Mouse (Mus musculus) forebrain, embryonic 15.5 days (tissue): ENCODE data around the gene Mcm9. TPM values are rescaled to one million over a fixed set of nuclear protein-coding genes. Genes with fewer than 3 reads are reported as not detected.
"Not testable (repeated sequence)": the region's sequence is repeated elsewhere in the genome, so short reads cannot be mapped to it uniquely, and the experiment has no call there.

Experiments
- ATAC-seq: fragments of 200-750 bp; cut with Nextera tagmentation; replicated peaks from 2 replicates; pipeline ENCODE4 v1.8.0; 2017; ENCODE audit warnings: mild to moderate bottlenecking, moderate TSS enrichment, moderate library complexity
- H3K27ac ChIP-seq: fragments of 300-500 bp; sonication (generic); replicated peaks from 2 replicates; pipeline ENCODE4 v1.5.1; 2015; ENCODE audit warnings: mild to moderate bottlenecking, inconsistent platforms
- H3K27me3 ChIP-seq: fragments of 300-500 bp; sonication (generic); 2 replicates; pipeline ENCODE4 v1.6.1; 2015; ENCODE audit warnings: inconsistent platforms
- H3K36me3 ChIP-seq: fragments of 300-500 bp; sonication (generic); 2 replicates; pipeline ENCODE4 v1.6.1; 2015; ENCODE audit warnings: mild to moderate bottlenecking, inconsistent platforms
- H3K4me1 ChIP-seq: fragments of 300-500 bp; sonication (generic); 2 replicates; pipeline ENCODE4 v1.6.1; 2015; ENCODE audit warnings: inconsistent platforms
- H3K4me2 ChIP-seq: fragments of 300-500 bp; sonication (generic); replicated peaks from 2 replicates; pipeline ENCODE4 v1.6.1; 2015; ENCODE audit warnings: mild to moderate bottlenecking, inconsistent platforms
- H3K4me3 ChIP-seq: fragments of 300-500 bp; sonication (generic); 2 replicates; pipeline ENCODE4 v1.5.1; 2015; ENCODE audit warnings: mild to moderate bottlenecking, inconsistent platforms
- H3K9ac ChIP-seq: fragments of 300-500 bp; sonication (generic); replicated peaks from 2 replicates; pipeline ENCODE4 v1.6.1; 2015; ENCODE audit warnings: mild to moderate bottlenecking, inconsistent platforms
- H3K9me3 ChIP-seq: fragments of 300-500 bp; sonication (generic); 2 replicates; pipeline ENCODE4 v1.6.1; 2016; ENCODE audit warnings: inconsistent platforms
- WGBS: fragments of 180-500 bp; shearing (Covaris S2); methylation state at CpG from one replicate; pipeline ENCODE4 v1.1.7; 2015; ENCODE audit warnings: mixed read lengths; 5-methylcytosine and 5-hydroxymethylcytosine counted together
- polyA plus RNA-seq: library from polyadenylated mRNA; unstranded; fragments of >200 nt; fragmentation: Nextera tagmentation; extraction: Ambion mirVana; gene quantifications from 2 replicates; pipeline ENCODE4 v1.2.1, GENCODE M21; 2015

Mcm9 gene
- polyA plus RNA-seq, 1 experiment from 2014 or later: 10.2 TPM

DNA sequence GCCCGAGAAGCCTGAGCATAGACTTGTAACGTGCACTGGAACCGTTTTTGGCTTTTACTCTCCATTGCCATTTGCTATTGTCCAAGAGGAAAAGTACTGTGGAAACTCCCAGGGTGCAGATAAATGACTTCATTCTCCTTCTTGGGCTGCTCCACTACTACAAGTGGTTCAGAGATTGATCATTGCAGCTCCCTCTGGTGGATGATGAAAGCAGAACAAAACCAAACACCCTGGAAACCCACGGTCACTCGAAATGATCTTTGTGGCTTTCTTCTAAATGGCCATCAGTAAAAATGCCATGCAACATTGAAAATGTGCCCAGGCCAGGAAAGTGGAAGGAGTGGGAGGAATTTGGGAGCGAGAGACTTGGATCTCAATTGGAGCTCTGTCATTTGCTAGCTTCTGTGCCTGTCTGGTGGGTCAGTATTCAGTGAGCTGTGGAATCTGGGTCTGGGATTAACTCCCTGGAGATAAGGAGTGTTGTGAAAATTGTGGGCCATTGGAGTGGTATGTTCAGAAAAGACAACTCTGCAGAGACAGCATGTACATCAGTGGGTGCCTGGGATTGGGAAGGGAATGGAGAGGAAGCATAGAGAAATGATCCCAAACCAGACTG is 121.0 kb downstream of the Mcm9 start:
- no peak overlapping the region for H3K4me3 ChIP-seq
- no peak overlapping the region for H3K27ac ChIP-seq
- H3K9me3 ChIP-seq: no peaks in the 10 kb centered on the region
- 25% methylated on average over 6 of the region's 6 CpGs for WGBS
- H3K9ac ChIP-seq: no peak overlapping the region
- no peaks in the 10 kb centered on the region for H3K27me3 ChIP-seq
- ATAC-seq: peak; percentile 78
- no peaks in the 10 kb centered on the region for H3K4me1 ChIP-seq
- no peaks in the 10 kb centered on the region for H3K36me3 ChIP-seq
- H3K4me2 ChIP-seq: no peak overlapping the region

DNA sequence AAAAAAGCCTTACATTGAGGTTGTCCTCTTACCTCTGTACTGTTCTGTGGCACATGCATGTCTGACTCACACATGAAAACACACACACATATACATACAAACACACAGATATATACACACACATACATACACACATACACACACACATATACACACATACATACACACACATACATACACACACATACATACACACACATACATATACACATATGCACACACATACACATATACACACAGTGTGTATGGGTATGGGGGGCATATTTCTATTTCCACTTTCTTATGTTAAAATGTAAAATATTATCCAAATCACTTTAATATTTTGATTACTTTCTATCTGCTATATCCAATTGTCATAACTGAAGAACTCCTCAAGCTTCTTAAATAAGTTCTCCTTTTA is 121.6 kb downstream of the Mcm9 start:
- H3K9ac ChIP-seq: no peak overlapping the region
- H3K27ac ChIP-seq: no peak overlapping the region
- H3K36me3 ChIP-seq: no peaks in the 10 kb centered on the region
- no peak overlapping the region for H3K4me2 ChIP-seq
- peaks cover under 1% of the 10 kb centered on the region for H3K4me1 ChIP-seq
- no peak overlapping the region for H3K4me3 ChIP-seq
- no peaks in the 10 kb centered on the region for H3K27me3 ChIP-seq
- ATAC-seq: no peak
- H3K9me3 ChIP-seq: no peaks in the 10 kb centered on the region

DNA sequence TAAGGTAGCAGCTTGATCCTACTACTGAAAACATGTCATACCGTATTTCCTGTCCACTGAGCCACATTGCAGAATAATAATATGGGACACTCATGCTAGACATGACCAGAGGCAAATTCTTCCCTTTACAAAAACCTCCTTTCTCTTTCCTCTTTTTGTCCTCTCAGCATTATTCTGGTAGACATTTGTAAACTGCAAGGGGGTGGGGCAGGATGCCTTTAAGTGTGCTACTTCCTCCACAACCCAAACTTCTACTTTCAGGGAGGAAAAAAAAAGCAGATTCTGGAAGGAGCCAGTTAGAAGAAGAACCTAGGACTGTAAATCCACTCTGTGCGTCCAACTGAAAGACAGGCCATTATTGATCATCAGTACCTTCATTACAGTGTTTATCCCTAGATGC is 124.7 kb downstream of the Mcm9 start:
- Histone ChIP-seq H3K4me1 (peaks cover 11% of the 10 kb centered on the region), H3K4me2 (no peak overlapping the region), H3K27me3 (no peaks in the 10 kb centered on the region), H3K9me3 (no peaks in the 10 kb centered on the region), H3K4me3 (no peak overlapping the region), H3K27ac (no peak overlapping the region), H3K9ac (no peak overlapping the region), H3K36me3 (no peaks in the 10 kb centered on the region)
- no peak for ATAC-seq
- WGBS: 71% methylated on average over 2 of the region's 2 CpGs

DNA sequence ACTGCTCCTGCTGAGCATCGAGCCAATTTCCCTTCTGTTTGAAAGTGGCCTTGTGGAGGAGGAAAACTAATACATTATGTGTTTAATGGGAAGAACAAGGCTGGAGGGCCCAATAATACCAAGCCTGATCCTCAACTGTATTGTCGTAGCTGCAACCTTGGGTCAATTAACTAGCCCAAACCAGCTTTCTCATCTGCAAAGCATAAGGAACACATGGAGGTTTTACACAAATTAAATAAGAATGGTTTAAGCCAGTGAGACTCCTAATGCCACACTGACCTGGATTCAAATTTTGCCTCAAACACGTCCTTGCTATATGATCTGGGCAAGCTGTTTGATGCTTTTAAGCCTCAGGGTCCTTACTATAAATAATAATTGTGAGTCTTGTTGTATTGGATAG is 125.2 kb downstream of the Mcm9 start:
- H3K4me1 ChIP-seq: peaks cover 11% of the 10 kb centered on the region
- H3K9me3 ChIP-seq: no peaks in the 10 kb centered on the region
- no peak overlapping the region for H3K27ac ChIP-seq
- H3K9ac ChIP-seq: no peak overlapping the region
- H3K4me2 ChIP-seq: no peak overlapping the region
- H3K27me3 ChIP-seq: no peaks in the 10 kb centered on the region
- WGBS: 55% methylated on average over 3 of the region's 3 CpGs
- no peak for ATAC-seq
- H3K4me3 ChIP-seq: no peak overlapping the region
- H3K36me3 ChIP-seq: no peaks in the 10 kb centered on the region

DNA sequence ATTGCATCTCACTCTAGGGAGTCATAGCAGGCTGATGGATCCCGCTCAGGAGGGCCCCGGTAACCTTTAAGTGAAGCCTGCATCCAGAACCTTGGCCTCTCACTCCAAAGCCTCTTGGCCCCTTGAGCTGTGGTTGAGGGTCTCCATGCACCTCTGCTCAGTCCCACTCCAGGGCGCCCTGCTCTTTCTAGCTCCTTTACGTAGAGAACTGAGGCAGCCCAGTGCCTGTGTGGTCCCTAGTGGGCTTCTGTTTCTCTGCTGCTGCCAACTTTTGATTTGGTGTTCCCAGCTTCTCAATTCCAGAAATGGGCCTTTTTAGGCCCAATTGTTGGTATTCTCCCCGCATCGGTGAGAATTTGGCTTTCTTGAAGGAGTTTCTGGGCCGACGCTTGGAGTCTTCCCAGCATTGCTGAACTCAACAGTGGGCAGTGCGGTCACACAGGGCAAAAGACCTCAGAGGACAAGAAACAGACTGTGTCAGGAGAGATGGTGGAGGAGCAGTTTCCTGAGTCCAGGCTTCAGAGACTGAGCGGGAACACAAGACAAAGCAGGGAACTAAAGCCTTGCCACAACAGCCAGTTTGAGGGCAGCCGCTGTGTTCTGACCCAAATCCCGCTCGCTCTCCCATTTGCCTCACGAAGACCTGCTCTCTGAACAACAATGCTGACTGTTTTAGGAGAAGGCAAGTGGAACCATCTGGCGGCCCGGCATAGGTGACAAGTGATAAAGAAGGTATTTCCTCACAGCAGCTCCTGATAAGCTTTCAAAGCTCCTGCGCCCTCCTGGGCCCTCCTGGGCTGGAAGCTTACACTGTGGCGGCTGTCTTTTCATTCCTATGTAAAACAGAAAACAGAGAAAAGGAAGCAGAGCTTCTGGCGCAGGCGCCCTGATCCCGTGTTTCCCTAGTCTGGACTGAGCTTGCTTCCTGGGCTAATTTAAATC is 127.1 kb downstream of the Mcm9 start:
- H3K9me3 ChIP-seq: no peaks in the 10 kb centered on the region
- no peaks in the 10 kb centered on the region for H3K27me3 ChIP-seq
- H3K36me3 ChIP-seq: no peaks in the 10 kb centered on the region
- H3K9ac ChIP-seq: peak overlapping the region; percentile 35
- no peak overlapping the region for H3K4me3 ChIP-seq
- ATAC-seq: peak; percentile 81
- H3K4me2 ChIP-seq: peak overlapping the region; percentile 28
- WGBS: 39% methylated on average over 21 of the region's 21 CpGs
- H3K27ac ChIP-seq: peak overlapping the region; percentile 44
- peaks cover 11% of the 10 kb centered on the region for H3K4me1 ChIP-seq

DNA sequence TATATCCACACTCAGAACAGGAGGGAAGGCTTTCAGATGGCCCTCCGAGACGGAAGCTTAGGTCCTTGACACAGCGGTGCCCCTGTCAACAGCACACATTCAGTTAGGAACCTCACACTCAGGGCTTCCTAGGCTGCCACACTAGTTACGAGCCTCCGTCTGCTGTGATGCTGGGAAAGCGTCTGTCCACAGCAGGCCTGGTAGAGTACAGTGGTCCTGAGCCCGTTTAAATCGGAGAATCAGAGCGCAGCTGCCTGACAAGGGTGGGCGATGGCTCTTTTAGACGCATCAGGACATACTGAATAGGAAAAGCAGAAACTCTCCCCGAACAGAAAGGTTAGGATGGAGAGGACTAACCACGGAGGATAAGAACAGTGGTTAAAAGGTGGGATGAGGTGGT is 127.8 kb downstream of the Mcm9 start:
- WGBS: 89% methylated on average over 13 of the region's 13 CpGs
- Histone ChIP-seq H3K9me3 (no peaks in the 10 kb centered on the region), H3K27ac (no peak overlapping the region), H3K9ac (no peak overlapping the region), H3K36me3 (no peaks in the 10 kb centered on the region), H3K4me1 (peaks cover 11% of the 10 kb centered on the region), H3K4me3 (no peak overlapping the region), H3K4me2 (no peak overlapping the region), H3K27me3 (no peaks in the 10 kb centered on the region)
- no peak for ATAC-seq

DNA sequence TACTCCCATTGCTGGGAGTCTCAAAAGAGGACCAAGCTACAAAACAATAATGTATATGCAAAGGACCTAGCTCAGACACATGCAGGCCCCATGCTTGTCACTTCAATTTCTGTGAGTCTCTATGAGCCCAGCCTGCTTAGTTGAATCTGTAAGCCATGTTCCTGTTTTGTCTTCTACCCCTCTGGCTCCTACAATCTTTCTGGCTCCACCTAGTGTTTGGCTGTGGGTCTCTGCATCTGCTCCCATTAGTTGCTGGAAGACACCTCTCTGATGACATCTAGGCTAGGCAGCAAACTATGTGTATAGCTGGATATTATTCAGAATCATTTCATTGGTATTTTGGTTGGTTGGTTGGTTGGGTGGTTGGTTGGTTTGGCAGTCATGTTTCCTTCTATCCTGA is 130.7 kb downstream of the Mcm9 start:
- no peak for ATAC-seq

DNA sequence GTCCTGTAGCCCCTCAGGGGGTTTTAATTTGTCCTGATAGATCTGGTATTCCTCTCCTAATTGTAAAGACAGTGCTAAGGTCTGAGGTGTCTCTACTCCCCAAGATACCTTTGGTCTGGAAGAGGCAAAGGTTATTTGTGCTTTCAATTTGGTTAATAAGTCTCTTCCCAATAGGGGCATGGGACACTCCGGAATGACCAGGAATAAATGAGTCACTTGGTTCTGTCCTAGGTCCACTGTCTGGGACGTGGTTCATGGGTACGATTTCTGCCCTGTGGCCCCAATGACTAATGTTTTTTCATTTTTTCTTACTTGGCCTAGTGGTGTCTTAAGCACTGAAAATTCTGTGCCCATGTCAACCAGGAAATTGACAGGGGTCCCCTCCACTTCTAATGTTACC is 134.9 kb downstream of the Mcm9 start:
- H3K9ac ChIP-seq, H3K36me3 ChIP-seq, ATAC-seq, H3K4me3 ChIP-seq, H3K27ac ChIP-seq, H3K27me3 ChIP-seq, H3K4me1 ChIP-seq, H3K4me2 ChIP-seq, H3K9me3 ChIP-seq: not testable (repeated sequence)
- 98% methylated on average over 3 of the region's 3 CpGs for WGBS

More for the DNA sequence above, 130.7 kb downstream of the Mcm9 start:
- H3K27ac ChIP-seq: no peak overlapping the region
- H3K4me1 ChIP-seq: peaks cover 11% of the 10 kb centered on the region
- no peaks in the 10 kb centered on the region for H3K27me3 ChIP-seq
- no peak overlapping the region for H3K4me2 ChIP-seq
- no peak overlapping the region for H3K9ac ChIP-seq
- no peaks in the 10 kb centered on the region for H3K36me3 ChIP-seq
- H3K4me3 ChIP-seq: no peak overlapping the region
- no peaks in the 10 kb centered on the region for H3K9me3 ChIP-seq

DNA sequence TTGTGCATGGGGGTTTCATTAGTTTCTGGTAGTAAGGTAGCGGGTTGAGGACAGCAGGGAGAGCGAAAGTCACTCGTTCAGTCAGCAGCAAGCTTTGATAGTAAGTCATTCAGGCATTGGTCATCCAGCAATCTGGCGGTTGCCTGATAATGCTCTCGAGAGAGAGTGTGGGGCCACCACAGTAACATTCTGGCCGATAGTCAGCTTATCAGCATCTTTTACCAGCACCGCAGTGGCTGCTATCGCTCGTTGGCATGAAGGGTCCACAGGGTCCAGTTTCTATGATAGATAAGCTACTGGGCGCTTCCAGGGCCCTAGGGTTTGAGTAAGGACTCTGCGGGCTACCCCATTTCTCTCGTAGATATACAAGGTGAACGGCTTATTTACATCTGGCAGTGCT is 136.3 kb downstream of the Mcm9 start:
- ATAC-seq: no peak
- Histone ChIP-seq H3K4me2 (no peak overlapping the region), H3K4me1 (no peaks in the 10 kb centered on the region), H3K27ac (no peak overlapping the region), H3K27me3 (no peaks in the 10 kb centered on the region), H3K9me3 (no peaks in the 10 kb centered on the region), H3K9ac (no peak overlapping the region), H3K36me3 (no peaks in the 10 kb centered on the region), H3K4me3 (no peak overlapping the region)
- 95% methylated on average over 13 of the region's 13 CpGs for WGBS

Other genes with a start within 250 kb of the Mcm9 start
- gene Asf1a, start 33.7 kb downstream of the Mcm9 start, polyA plus RNA-seq: 101 and 114 TPM in 2 replicates
- gene Fam184a, start 120.7 kb upstream of the Mcm9 start, polyA plus RNA-seq: 5.8 and 9.2 TPM in 2 replicates